Mouse (Mus musculus): ENCODE results near the gene Creb3l2. TPM values are rescaled to one million over a fixed set of nuclear protein-coding genes. Genes with fewer than 3 reads are reported as not detected.

Creb3l2 gene
- polyA plus RNA-seq, 1 experiment from 2014 or later = 28.7 TPM

Other genes with a start within 250 kb of the Creb3l2 start
- gene Dgki, start 142.0 kb downstream of the Creb3l2 start, polyA plus RNA-seq (2014; fragmentation: Nextera tagmentation; extraction: Ambion mirVana) = 0.95 and 1.0 TPM in 2 replicates
- gene Akr1d1, start 88.0 kb upstream of the Creb3l2 start, polyA plus RNA-seq (2014; fragmentation: Nextera tagmentation; extraction: Ambion mirVana) = not detected in 2 replicates

Measured in stomach, embryonic 14.5 days (tissue).